Mouse (Mus musculus) brain, embryonic 14.5 days (tissue): ENCODE measurements around the gene Ubqln1. TPM values are rescaled to one million over a fixed set of nuclear protein-coding genes. Genes with fewer than 3 reads are reported as not detected.

Experiments
- DNase-seq: peaks from one replicate; pipeline ENCODE4 v3.0.0-alpha.2; 2011; ENCODE audit warnings: low read depth
- CTCF ChIP-seq: fragments of 200-500 bp; IDR thresholded peaks from 2 replicates; pipeline ENCODE4 v1.5.1; 2012; ENCODE audit warnings: inconsistent platforms, mild to moderate bottlenecking, moderate library complexity, borderline replicate concordance; ENCODE audit not compliant: insufficient read depth, insufficient read length; ENCODE audit errors: extremely low read depth
- POLR2A ChIP-seq: fragments of 200-500 bp; IDR thresholded peaks from 2 replicates; pipeline ENCODE4 v1.6.1; 2012; ENCODE audit warnings: mild to moderate bottlenecking, inconsistent platforms, borderline replicate concordance; ENCODE audit not compliant: poor library complexity, insufficient read depth, insufficient read length, severe bottlenecking; ENCODE audit errors: extremely low read depth
- polyA plus RNA-seq: library from polyadenylated mRNA; depleted of rRNA; stranded (reverse); fragments of >200 nt; gene quantifications from 2 replicates; pipeline ENCODE4 v1.2.3, GENCODE M21; 2012

Ubqln1 gene
- polyA plus RNA-seq, 1 experiment = 127 TPM

DNA sequence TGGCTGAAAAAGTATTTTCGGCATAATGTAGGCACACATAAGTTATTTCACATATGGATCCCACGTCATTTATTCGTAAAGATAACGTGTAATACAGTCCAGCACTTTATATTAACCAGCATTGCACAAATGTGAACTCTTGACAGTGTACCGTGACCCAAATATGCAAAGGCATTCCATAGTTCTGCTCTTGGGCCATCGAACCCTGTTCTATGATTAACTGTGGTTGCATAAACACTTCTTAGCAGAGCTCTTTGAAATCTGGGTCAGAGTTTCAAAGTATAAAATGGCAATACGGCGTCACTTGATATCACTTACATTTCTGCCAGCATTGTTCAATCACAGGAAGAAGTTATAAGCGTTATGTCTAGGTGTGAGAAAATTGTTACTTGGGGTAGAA, 942 bp upstream of the Ubqln1 start:
- TF ChIP-seq POLR2A = no peak
- no peak for TF ChIP-seq CTCF
- no peak for DNase-seq

DNA sequence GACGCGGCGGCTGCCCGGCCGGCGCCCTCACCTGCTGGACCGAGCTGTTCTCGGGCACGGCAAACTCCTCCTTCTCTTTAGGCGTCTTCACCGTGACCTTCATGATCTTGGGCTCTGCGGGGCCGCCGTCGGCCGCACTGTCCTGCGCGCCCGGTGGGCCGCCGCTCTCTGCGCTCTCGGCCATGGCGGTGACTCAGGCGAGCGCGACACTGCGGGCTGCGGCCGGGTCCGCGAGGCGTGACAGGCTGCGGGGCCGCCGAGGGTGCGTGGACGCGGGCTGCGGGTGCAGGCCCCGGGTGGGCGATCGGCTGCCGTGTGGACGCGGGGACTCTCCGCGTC, 231 bp downstream of the Ubqln1 start:
- DNase-seq = no peak
- TF ChIP-seq CTCF (no peak), POLR2A (no peak)

DNA sequence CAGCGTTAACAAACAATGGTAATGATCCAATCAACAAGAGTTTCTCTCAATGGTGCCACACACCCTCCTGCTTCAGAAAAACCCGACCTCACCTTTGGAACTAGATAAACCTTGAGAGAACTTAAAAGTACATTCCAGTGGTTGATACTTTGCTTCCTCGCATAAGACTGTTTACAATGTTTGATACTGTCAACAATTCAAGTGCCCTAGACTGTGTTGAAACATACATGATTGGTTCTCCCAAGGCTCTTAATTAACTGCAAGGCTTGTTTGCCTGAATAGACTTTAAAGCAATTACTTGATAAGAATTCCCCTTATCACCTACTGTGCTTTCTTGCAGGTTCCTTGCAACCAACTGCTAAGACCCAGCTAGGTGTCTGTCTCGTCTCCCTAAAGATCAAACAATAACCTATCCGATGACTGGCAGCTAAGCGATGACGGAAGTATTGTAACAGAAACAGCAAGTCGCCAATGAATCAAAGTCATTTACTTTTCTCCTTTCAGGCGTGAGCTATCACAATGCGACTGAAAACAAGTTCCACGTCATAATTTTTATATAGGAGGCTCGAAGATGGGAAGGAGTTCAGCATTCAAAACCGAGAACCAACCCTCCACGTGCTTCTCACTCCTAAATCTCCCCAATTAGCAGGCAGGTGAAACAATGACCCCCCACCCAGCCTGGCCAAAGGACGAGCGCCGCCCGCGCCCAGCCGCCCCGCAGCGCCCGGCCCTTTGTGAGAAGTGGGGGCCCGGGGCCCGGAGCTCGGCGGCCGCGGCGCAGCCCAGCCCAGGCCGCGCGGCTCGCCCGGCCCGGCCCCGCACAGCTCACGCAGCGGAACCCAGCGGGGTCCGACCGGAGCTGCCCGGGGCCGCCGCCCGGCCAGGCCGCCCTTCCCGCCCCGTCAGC, 854 bp downstream of the Ubqln1 start:
- TF ChIP-seq CTCF = no peak
- TF ChIP-seq POLR2A = no peak
- DNase-seq = peak; percentile 45

DNA sequence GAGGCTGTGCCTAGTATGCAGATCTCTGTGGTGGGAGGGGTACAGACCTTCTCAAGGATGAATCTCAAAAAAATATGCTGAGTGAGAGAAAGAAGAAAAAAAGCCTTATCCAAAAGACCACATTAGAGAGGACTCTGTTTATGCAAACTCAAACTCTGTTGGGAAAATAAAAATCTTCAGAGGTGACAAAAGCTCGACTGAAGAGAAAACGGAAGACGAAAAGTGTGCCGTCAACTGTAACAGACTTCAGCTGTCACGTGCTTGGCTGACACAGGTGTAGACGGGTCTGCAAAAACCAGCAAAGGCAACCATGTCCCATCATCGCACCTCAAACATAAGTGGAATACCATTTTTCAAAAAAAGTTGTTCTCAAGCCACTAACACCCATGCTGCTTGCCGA, 1.7 kb downstream of the Ubqln1 start:
- DNase-seq = no peak
- TF ChIP-seq CTCF (no peak), POLR2A (no peak)

DNA sequence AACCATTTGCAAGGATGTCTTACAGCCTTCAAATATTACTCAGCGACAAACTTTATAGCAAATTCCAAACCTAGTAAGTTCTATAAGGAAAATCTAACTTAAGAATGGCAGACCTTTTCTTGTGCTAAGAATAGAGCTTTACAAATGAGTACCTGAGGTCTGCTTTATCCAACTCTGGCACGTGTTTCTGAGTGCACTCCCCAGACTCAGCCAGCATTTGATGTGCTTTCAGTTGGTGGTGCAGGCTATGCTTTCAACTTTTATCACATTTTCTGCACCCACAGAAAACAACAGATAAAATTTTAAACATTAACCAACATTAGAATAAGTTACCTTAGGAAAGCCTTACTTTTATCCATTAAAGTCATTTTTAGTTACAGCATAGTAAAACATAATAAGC, 2.9 kb downstream of the Ubqln1 start:
- no peak for DNase-seq
- TF ChIP-seq POLR2A (no peak), CTCF (no peak)

DNA sequence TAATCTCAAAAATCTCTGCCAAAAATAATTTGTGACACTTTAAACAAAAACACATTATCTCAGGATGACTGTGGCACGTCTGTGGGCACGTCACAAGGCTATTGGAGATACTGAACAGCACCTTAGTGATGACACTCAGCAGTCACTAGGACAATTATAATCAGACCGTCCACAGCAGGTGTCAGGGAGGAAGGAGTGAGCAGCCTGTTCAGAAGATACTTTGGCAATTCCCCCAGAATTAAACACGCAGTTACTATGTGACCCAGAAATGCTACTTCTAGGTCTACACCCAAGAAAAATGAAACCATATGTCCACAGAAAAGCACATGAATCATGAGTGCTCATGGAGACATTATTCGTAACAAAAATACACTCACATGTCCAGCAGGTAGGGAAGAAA, 5.0 kb downstream of the Ubqln1 start:
- no peak for DNase-seq
- TF ChIP-seq CTCF (no peak), POLR2A (no peak)

DNA sequence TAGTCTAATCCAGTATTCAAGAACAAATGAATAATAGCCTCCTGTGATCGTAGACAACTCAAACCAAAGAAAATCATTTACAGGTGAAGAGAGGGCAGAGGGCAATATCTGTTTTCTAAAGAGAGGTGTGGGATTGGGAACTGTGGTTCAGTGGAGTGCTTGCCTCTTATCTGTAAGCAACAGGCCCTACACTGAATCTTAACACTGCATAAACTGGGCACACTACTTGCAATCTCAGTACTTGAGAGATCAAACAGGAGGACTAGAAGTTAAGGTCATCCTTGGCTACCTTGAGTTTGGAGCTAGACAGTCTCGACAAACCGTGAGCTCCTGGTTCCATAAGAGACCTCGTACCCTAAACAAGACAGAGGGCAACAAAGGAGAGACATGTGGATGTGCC, 9.4 kb downstream of the Ubqln1 start:
- TF ChIP-seq POLR2A (no peak), CTCF (no peak)
- no peak for DNase-seq

DNA sequence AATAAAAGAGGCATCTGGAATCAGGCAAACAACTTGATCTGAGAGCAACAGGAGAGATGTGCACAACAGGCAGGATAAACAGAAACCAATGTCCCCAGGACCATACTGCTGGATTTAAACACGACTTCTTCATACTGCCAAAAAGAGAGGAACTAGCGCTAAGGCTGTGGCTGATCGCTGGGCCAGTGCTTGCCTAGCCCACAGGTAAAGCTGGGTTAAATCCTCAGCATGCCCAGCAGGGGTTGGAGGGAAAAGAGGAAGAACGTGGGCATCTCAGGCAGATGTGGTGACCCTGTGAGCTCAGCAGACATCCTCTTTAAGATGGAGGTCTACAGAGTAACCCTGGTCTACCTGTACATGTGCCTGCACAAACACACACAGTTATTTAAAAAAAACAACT, 10.5 kb downstream of the Ubqln1 start:
- no peak for TF ChIP-seq CTCF
- TF ChIP-seq POLR2A = no peak
- DNase-seq = no peak

DNA sequence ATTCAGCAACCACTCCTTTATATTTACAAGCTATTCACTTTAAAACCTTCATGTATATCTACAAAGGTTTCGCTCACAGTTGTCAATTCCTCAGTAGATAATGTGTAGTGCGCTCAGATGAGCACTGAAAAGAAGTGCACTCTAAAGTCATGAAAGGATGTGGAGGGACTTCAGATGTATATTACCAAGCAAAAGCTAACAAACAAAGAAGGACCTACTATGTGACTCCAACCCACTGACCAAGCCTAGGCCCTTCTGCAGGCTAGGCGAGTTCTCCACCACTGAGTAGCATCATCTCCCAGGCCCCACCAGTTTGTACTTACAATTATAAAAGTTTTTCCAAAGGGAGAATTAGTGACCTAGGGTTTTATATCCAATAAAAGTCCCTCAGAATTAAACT, 11.3 kb downstream of the Ubqln1 start:
- DNase-seq = no peak
- TF ChIP-seq CTCF (no peak), POLR2A (no peak)

DNA sequence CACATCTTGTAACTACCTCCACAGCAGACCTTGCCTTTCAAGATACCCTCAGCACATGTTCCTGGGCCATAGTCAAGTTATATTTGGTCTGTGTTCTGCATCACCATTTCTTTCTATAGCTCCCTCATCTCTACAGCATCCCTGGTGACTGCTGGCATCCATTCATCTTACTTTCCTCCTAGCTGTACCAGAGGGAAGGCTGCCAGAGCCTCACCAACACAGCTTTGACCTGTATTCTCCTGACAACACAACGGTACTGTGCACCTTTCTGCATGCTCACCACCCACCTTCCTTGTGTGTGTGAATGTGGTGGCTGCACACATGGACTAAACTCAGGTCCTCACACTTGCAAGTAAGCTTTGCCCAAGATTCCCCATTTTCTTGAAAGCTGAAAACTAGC, 12.6 kb downstream of the Ubqln1 start:
- TF ChIP-seq POLR2A = no peak
- no peak for TF ChIP-seq CTCF
- DNase-seq = no peak

DNA sequence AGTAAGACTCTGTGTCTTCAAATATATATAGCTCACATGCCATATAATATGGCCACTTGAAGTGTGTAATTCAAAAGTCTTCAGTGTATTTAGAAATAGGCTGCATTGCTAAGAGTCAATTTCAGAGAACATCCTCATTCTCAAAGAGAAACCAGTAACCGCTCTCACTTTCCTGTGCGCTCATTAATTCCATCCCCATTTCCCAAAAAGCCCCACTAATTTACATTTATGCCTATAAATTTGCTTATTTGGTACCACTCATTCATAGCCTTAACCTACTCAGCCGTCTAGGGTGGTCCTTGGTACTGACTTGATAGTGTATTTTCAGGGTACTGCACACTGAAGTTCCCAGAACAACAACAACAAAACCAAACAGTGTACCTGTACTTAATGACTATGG, 13.5 kb downstream of the Ubqln1 start:
- no peak for DNase-seq
- TF ChIP-seq CTCF (no peak), POLR2A (no peak)

DNA sequence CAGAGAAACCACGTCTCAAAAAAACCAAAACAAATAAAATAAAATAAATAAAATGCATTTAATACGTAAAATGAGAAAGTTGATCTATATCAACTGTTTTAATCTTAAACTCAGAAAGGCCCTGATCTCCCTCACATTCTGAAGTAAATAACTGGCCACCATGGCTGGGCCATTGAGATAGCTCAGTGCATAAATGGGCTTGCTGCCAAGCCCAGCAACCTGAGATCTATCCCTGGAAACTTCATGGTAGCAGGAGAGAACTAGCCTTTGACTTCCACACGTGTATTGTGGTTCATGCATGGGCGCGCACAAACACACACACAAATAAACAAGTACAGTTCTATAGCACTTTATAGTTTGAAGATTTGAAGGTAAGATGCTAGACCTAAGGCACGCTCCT, 14.1 kb downstream of the Ubqln1 start:
- no peak for DNase-seq
- no peak for TF ChIP-seq POLR2A
- TF ChIP-seq CTCF = no peak
